Mouse (Mus musculus) E14TG2a.4 (cell line): ENCODE results near the gene Abl1.

Experiments
- CTCF ChIP-seq: conservative IDR thresholded peaks from 2 replicates; pipeline ENCODE4 v1.5.1; 2014; ENCODE audit warnings: low read length
- POU5F1 ChIP-seq: IDR thresholded peaks from 2 replicates; pipeline ENCODE4 v1.6.1; 2014; ENCODE audit warnings: low read length, borderline replicate concordance

DNA sequence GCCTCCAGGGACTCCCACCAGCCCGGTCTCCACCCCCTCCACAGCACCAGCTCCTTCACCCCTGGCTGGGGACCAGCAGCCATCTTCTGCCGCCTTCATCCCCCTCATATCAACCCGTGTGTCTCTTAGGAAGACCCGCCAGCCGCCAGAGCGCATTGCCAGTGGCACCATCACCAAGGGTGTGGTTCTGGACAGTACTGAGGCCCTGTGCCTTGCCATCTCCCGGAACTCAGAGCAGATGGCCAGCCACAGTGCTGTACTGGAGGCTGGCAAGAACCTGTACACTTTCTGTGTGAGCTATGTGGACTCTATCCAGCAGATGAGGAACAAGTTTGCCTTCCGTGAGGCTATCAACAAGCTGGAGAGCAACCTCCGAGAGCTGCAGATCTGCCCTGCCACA, 113.2 kb downstream of the Abl1 start:
- TF ChIP-seq CTCF (no peak), POU5F1 (no peak)
